Mouse (Mus musculus) heart, adult 2 months (tissue): ENCODE results near the gene Txlna. TPM values are rescaled to one million over a fixed set of nuclear protein-coding genes. Genes with fewer than 3 reads are reported as not detected.

Source experiments
- DNase-seq, 2 experiments: peaks; one replicate each; pipeline ENCODE4 v3.0.0; 2021
- H3K27ac ChIP-seq: fragments of 200-600 bp; 2 replicates; pipeline ENCODE4 v1.8.1; 2022
- H3K27me3 ChIP-seq: fragments of 200-500 bp; 2 replicates; pipeline ENCODE4 v1.6.1; 2012; ENCODE audit warnings: mild to moderate bottlenecking, low read length, inconsistent platforms, mixed read lengths; ENCODE audit not compliant: control insufficient read depth, insufficient read depth
- H3K36me3 ChIP-seq: fragments of 200-500 bp; 2 replicates; pipeline ENCODE4 v1.6.1; 2012; ENCODE audit warnings: low read length, inconsistent platforms; ENCODE audit not compliant: control insufficient read depth, insufficient read depth
- H3K4me1 ChIP-seq: fragments of 200-500 bp; 2 replicates; pipeline ENCODE4 v1.6.1; 2011; ENCODE audit warnings: low read length; ENCODE audit not compliant: control insufficient read depth, insufficient read depth
- H3K4me3 ChIP-seq: fragments of 200-600 bp; 2 replicates; pipeline ENCODE4 v1.8.1; 2022
- H3K79me2 ChIP-seq: fragments of 200-500 bp; replicated peaks from 2 replicates; pipeline ENCODE4 v1.6.1; 2012; ENCODE audit warnings: mild to moderate bottlenecking, inconsistent platforms, low read length, moderate library complexity, mixed read lengths; ENCODE audit not compliant: control insufficient read depth, insufficient read depth
- H3K9ac ChIP-seq: fragments of 200-500 bp; 2 replicates; pipeline ENCODE4 v1.6.1; 2012; ENCODE audit warnings: low read depth, mild to moderate bottlenecking, control low read depth, inconsistent platforms, low read length, mixed read lengths
- CTCF ChIP-seq: fragments of 200-600 bp; IDR thresholded peaks from 2 replicates; pipeline ENCODE4 v1.8.1; 2022; ENCODE audit warnings: antibody characterized with exemption, mild to moderate bottlenecking, moderate library complexity
- EP300 ChIP-seq: fragments of 200-500 bp; IDR thresholded peaks from 2 replicates; pipeline ENCODE4 v1.6.1; 2011; ENCODE audit warnings: low read depth, low read length, control low read depth; ENCODE audit not compliant: insufficient read depth
- POLR2A ChIP-seq: fragments of 200-500 bp; IDR thresholded peaks from 2 replicates; pipeline ENCODE4 v1.6.1; 2011; ENCODE audit warnings: mild to moderate bottlenecking, low read depth, low read length, control low read depth; ENCODE audit not compliant: insufficient read depth
- WGBS: fragments of 180-500 bp; shearing (Covaris S2); methylation state at CpG from one replicate; pipeline ENCODE4 v1.1.7; 2018; 5-methylcytosine and 5-hydroxymethylcytosine counted together
- intact Hi-C: fragments of 180-260 bp; cut with DNase I; formaldehyde crosslinking; loops from one replicate; pipeline ENCODE4 v1.15.1; 2025
- microRNA-seq, 2 experiments: library from miRNA; unstranded; fragments of <30 nt; microRNA quantifications; one replicate each; pipeline ENCODE4 v1.2.0; 2021
- polyA plus RNA-seq: library from polyadenylated mRNA; depleted of rRNA; stranded (reverse); fragments of >200 nt; gene quantifications from 2 replicates; pipeline ENCODE4 v1.2.3, GENCODE M21; 2012; rRNA removed
- total RNA-seq, 2 experiments: library from RNA; stranded (reverse); gene quantifications; 2 replicates each; pipeline ENCODE4 v1.2.3; 2021

Txlna gene
- total and polyA plus RNA-seq, 3 experiments: 13.7 to 27.2 (median 25.6) TPM

GRCm38 (mm10) chr4:129584370-129584769, 56.5 kb downstream of the Txlna start:
- WGBS: 77% methylated on average over 1 of the region's 1 CpGs

GRCm38 (mm10) chr4:129582251-129582650, 58.6 kb downstream of the Txlna start:
- Histone ChIP-seq H3K79me2 (no peaks in the 10 kb centered on the region), H3K27me3 (no peaks in the 10 kb centered on the region), H3K36me3 (no peaks in the 10 kb centered on the region), H3K4me3 (no peak overlapping the region), H3K4me1 (peaks cover 7% of the 10 kb centered on the region), H3K27ac (no peak overlapping the region), H3K9ac (no peak overlapping the region)
- TF ChIP-seq CTCF (no peak; the same call in 1 of the 2 replicates), POLR2A (no peak), EP300 (no peak)
- intact Hi-C loops: no loop called here
- DNase-seq: no peak
- WGBS: 85% methylated on average over 1 of the region's 1 CpGs

More at GRCm38 (mm10) chr4:129584370-129584769, 56.5 kb downstream of the Txlna start:
- no peaks in the 10 kb centered on the region for H3K79me2 ChIP-seq
- no peaks in the 10 kb centered on the region for H3K27me3 ChIP-seq
- H3K27ac ChIP-seq: peak overlapping the region; percentile 58
- 0 out of 2 replicates have a peak, but pooled peaks cover 2% of the 10 kb centered on the region for H3K4me1 ChIP-seq
- intact Hi-C loops: loop anchor here (2.0 kb wide), 1 partner anchor 24 kb away; no protein-coding TSS in a partner anchor
- no peaks in the 10 kb centered on the region for H3K36me3 ChIP-seq
- TF ChIP-seq POLR2A: no peak
- no peak for TF ChIP-seq EP300
- no peak for TF ChIP-seq CTCF
- peak overlapping the region; percentile 64; the same call in 1 of the 2 replicates for H3K4me3 ChIP-seq
- H3K9ac ChIP-seq: no peak overlapping the region; the same call in 1 of the 2 replicates
- DNase-seq: no peak

GRCm38 (mm10) chr4:129580347-129580746, 60.5 kb downstream of the Txlna start:
- intact Hi-C loops: no loop called here
- 43% methylated on average over 7 of the region's 7 CpGs for WGBS
- H3K27ac ChIP-seq: no peak overlapping the region; the same call in 1 of the 2 replicates
- H3K36me3 ChIP-seq: no peaks in the 10 kb centered on the region
- H3K9ac ChIP-seq: no peak overlapping the region
- DNase-seq: no peak
- no peak overlapping the region for H3K4me3 ChIP-seq
- no peak for TF ChIP-seq POLR2A
- TF ChIP-seq EP300: no peak
- no peak for TF ChIP-seq CTCF
- no peaks in the 10 kb centered on the region for H3K27me3 ChIP-seq
- peaks cover 7% of the 10 kb centered on the region for H3K4me1 ChIP-seq
- H3K79me2 ChIP-seq: no peaks in the 10 kb centered on the region

- H3K9ac ChIP-seq: peak within 1 kb of the TSS; percentile 40
Measured at GRCm38 (mm10) chr4:129578466-129578865, 62.4 kb downstream of the Txlna start, which contains the start of gene Fam167b. Gene Fam167b (minus strand): TSS chr4:129578549.

GRCm38 (mm10) chr4:129577688-129578087, 63.2 kb downstream of the Txlna start:
- TF ChIP-seq CTCF (no peak), EP300 (no peak), POLR2A (no peak)
- no peaks in the 10 kb centered on the region for H3K79me2 ChIP-seq
- no peaks in the 10 kb centered on the region for H3K36me3 ChIP-seq
- no peak overlapping the region for H3K4me3 ChIP-seq
- H3K4me1 ChIP-seq: peaks cover 7% of the 10 kb centered on the region
- DNase-seq: no peak
- intact Hi-C loops: no loop called here
- no peaks in the 10 kb centered on the region for H3K27me3 ChIP-seq
- 66% methylated on average over 7 of the region's 7 CpGs for WGBS
- H3K27ac ChIP-seq: no peak overlapping the region
- H3K9ac ChIP-seq: no peak overlapping the region

More at GRCm38 (mm10) chr4:129578466-129578865, 62.4 kb downstream of the Txlna start, which contains the start of gene Fam167b:
- Histone ChIP-seq H3K4me1 (peaks cover 7% of the 10 kb centered on the region), H3K27ac (peak within 1 kb of the TSS; percentile 53), H3K4me3 (no peak within 1 kb of the TSS), H3K36me3 (no peaks in the 10 kb centered on the region), H3K79me2 (no peaks in the 10 kb centered on the region), H3K27me3 (no peaks in the 10 kb centered on the region)
- TF ChIP-seq CTCF (no peak), EP300 (0 out of 2 replicates have a peak, but pooled peaks have one; percentile 14), POLR2A (no peak)
- peak; percentile 44 to 65 for DNase-seq
- intact Hi-C loops: no loop called here
- WGBS: 42% methylated on average over 5 of the region's 5 CpGs

GRCm38 (mm10) chr4:129576863-129577491, 63.9 kb downstream of the Txlna start:
- WGBS: 25% methylated on average over 21 of the region's 21 CpGs

More at GRCm38 (mm10) chr4:129576863-129577491, 63.9 kb downstream of the Txlna start:
- Histone ChIP-seq H3K27ac (no peak overlapping the region), H3K79me2 (no peaks in the 10 kb centered on the region), H3K4me3 (no peak overlapping the region), H3K27me3 (no peaks in the 10 kb centered on the region), H3K36me3 (no peaks in the 10 kb centered on the region), H3K9ac (peak overlapping the region; percentile 40), H3K4me1 (peaks cover 7% of the 10 kb centered on the region)
- peak; percentile 69 to 72 for DNase-seq
- TF ChIP-seq EP300 (0 out of 2 replicates have a peak, but pooled peaks have one; percentile 31), CTCF (peak; percentile 77), POLR2A (no peak)
- intact Hi-C loops: no loop called here

Small RNAs within 50 kb of the gene (microRNA-seq; reads per million reads assigned to microRNA genes)
- gene Mir7016: 0 reads per million in 2 experiments

Other genes starting within 250 kb of the Txlna start
- under 1 TPM; 0.07 to 0.10 TPM for gene Zbtb8b, start 200.2 kb downstream of the Txlna start, total RNA-seq
- gene Zbtb8b, start 200.2 kb downstream of the Txlna start, polyA plus RNA-seq: 0.08 and 0.09 TPM in 2 replicates
- gene Bsdc1, start 179.5 kb downstream of the Txlna start, total RNA-seq: 10 to 100 TPM; 48.8 to 50.3 TPM
- 21.3 and 25.0 TPM in 2 replicates for gene Bsdc1, start 179.5 kb downstream of the Txlna start, polyA plus RNA-seq
- not detected for gene Tssk3, start 150.0 kb downstream of the Txlna start, total RNA-seq
- gene Tssk3, start 150.0 kb downstream of the Txlna start, polyA plus RNA-seq: 0.14 TPM in 1 of 2 replicates, not detected in the other
- under 1 TPM in 1 of 2 experiments, not detected in 1; 0.45 TPM for gene Fam229a, start 149.9 kb downstream of the Txlna start, total RNA-seq
- 0.64 TPM in 1 of 2 replicates, not detected in the other for gene Fam229a, start 149.9 kb downstream of the Txlna start, polyA plus RNA-seq
- 1 to 10 TPM; 3.5 to 5.1 TPM for gene Marcksl1, start 127.5 kb downstream of the Txlna start, total RNA-seq
- 5.1 and 7.0 TPM in 2 replicates for gene Marcksl1, start 127.5 kb downstream of the Txlna start, polyA plus RNA-seq
- 10 to 100 TPM; 15.7 to 16.1 TPM for gene Hdac1, start 98.4 kb downstream of the Txlna start, total RNA-seq
- gene Hdac1, start 98.4 kb downstream of the Txlna start, polyA plus RNA-seq: 17.9 and 35.2 TPM in 2 replicates
- 1 to 10 TPM in 1 of 2 experiments, under 1 TPM in 1; 0.84 to 1.1 TPM for gene Lck, start 67.4 kb downstream of the Txlna start, total RNA-seq
- gene Lck, start 67.4 kb downstream of the Txlna start, polyA plus RNA-seq: 1.6 and 3.5 TPM in 2 replicates
- under 1 TPM in 1 of 2 experiments, not detected in 1; 0.81 TPM for gene Fam167b, start 62.5 kb downstream of the Txlna start, total RNA-seq
- gene Fam167b, start 62.5 kb downstream of the Txlna start, polyA plus RNA-seq: 1.4 and 1.8 TPM in 2 replicates
- 100 to 1,000 TPM; 116 to 132 TPM for gene Eif3i, start 40.4 kb downstream of the Txlna start, total RNA-seq
- gene Eif3i, start 40.4 kb downstream of the Txlna start, polyA plus RNA-seq: 185 and 257 TPM in 2 replicates
- gene Tmem234, start 40.4 kb downstream of the Txlna start, total RNA-seq: 10 to 100 TPM; 35.9 to 41.7 TPM
- gene Tmem234, start 40.4 kb downstream of the Txlna start, polyA plus RNA-seq: 69.5 and 74.9 TPM in 2 replicates
- under 1 TPM; 0.39 to 0.45 TPM for gene Dcdc2b, start 26.8 kb downstream of the Txlna start, total RNA-seq
- gene Dcdc2b, start 26.8 kb downstream of the Txlna start, polyA plus RNA-seq: 1.7 and 3.3 TPM in 2 replicates
- gene Iqcc, start 22.0 kb downstream of the Txlna start, total RNA-seq: 10 to 100 TPM; 13.0 to 19.7 TPM
- 24.5 and 30.9 TPM in 2 replicates for gene Iqcc, start 22.0 kb downstream of the Txlna start, polyA plus RNA-seq
- gene Ccdc28b, start 17.1 kb downstream of the Txlna start, total RNA-seq: 10 to 100 TPM; 11.3 to 16.8 TPM
- 10.8 and 22.5 TPM in 2 replicates for gene Ccdc28b, start 17.1 kb downstream of the Txlna start, polyA plus RNA-seq
- 10 to 100 TPM; 69.6 to 79.2 TPM for gene Kpna6, start 31.7 kb upstream of the Txlna start, total RNA-seq
- 28.2 and 57.9 TPM in 2 replicates for gene Kpna6, start 31.7 kb upstream of the Txlna start, polyA plus RNA-seq
- 1 to 10 TPM; 4.8 to 5.0 TPM for gene Tmem39b, start 55.8 kb upstream of the Txlna start, total RNA-seq
- gene Tmem39b, start 55.8 kb upstream of the Txlna start, polyA plus RNA-seq: 13.4 and 14.4 TPM in 2 replicates
- gene Khdrbs1, start 101.2 kb upstream of the Txlna start, total RNA-seq: 10 to 100 TPM; 38.1 to 41.7 TPM
- gene Khdrbs1, start 101.2 kb upstream of the Txlna start, polyA plus RNA-seq: 11.4 and 11.7 TPM in 2 replicates
- 100 to 1,000 TPM; 194 to 199 TPM for gene Ptp4a2, start 170.2 kb upstream of the Txlna start, total RNA-seq
- 51.6 and 110 TPM in 2 replicates for gene Ptp4a2, start 170.2 kb upstream of the Txlna start, polyA plus RNA-seq